Mouse (Mus musculus) forebrain, embryonic 14.5 days (tissue): Measurements from ENCODE around the gene Cdr2. TPM values are rescaled to one million over a fixed set of nuclear protein-coding genes. Genes with fewer than 3 reads are reported as not detected.

Experiments
- polyA plus RNA-seq: library from polyadenylated mRNA; unstranded; fragments of >200 nt; fragmentation: Nextera tagmentation; extraction: Ambion mirVana; gene quantifications from 2 replicates; pipeline ENCODE4 v1.2.1, GENCODE M21; 2014

The Cdr2 gene
- polyA plus RNA-seq, 1 experiment from 2014 or later = 11.3 TPM

Other genes starting within 250 kb of the Cdr2 start
- gene Vwa3a, start 243.0 kb downstream of the Cdr2 start, polyA plus RNA-seq = 1.1 and 1.6 TPM in 2 replicates
- not detected in 2 replicates for gene Gm5737, start 169.9 kb downstream of the Cdr2 start, polyA plus RNA-seq
- 9.1 and 11.3 TPM in 2 replicates for gene Eef2k, start 139.5 kb downstream of the Cdr2 start, polyA plus RNA-seq
- gene Polr3e, start 64.6 kb downstream of the Cdr2 start, polyA plus RNA-seq = 22.7 and 23.2 TPM in 2 replicates
- gene Mfsd13b, start 197 bp upstream of the Cdr2 start, polyA plus RNA-seq = 0.10 and 0.57 TPM in 2 replicates
- 235 and 236 TPM in 2 replicates for gene Mettl9, start 52.1 kb upstream of the Cdr2 start, polyA plus RNA-seq
- 0.61 and 0.87 TPM in 2 replicates for gene Igsf6, start 92.3 kb upstream of the Cdr2 start, polyA plus RNA-seq
- 0.06 and 0.07 TPM in 2 replicates for gene Otoa, start 99.3 kb upstream of the Cdr2 start, polyA plus RNA-seq